22 mouse cellular contexts compared by ENCODE assay signal in the genomic region with DNA sequence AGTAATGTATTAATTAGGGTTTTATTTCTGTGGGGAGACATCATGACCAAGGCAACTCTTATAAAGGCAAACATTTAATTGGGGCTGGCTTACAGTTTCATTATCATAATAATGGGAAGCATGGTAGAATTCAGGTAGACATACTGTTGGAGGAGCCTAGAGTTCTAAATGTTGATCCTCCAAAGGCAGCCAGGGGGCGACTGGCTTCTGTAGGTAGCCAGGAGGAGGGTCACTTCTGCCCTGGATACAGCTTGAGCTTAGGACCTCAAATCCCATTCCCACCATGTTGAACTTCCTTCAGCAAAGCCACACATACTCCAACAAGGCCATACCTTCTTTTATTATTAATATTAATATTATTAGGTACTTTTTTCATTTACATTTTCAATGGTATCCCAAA.
DNase-seq lines count a peak whose midpoint lies in the region; TF ChIP-seq lines count a peak whose summit lies in the region.
"Had no signal": no experiment of that assay in that cellular context is flagged by ENCODE, and none has a peak within 500 bp of the region (broad histone marks: within the 10 kb centered on the region; RNA-seq: fewer than 3 reads in every experiment).

No protein-coding gene starts in this region.

- no peak overlapping the region for H3K4me2 ChIP-seq in CH12.LX (ENCODE audit: insufficient read depth, low read depth, poor library complexity, severe bottlenecking)
- H3K4me2 ChIP-seq: heart, embryonic 11.5 days; hindbrain, embryonic 15.5 days; limb, embryonic 15.5 days; liver, embryonic 15.5 days had no signal

- DNase-seq in lung, adult 2 months: no peak
- DNase-seq in lung, postnatal 25 days (ENCODE audit: low spot score): no peak
- DNase-seq in CH12.LX (ENCODE audit: extremely low read depth) (peak; percentile 26), ES-CJ7 (ENCODE audit: low read depth, low spot score) (peak; percentile 47)
- DNase-seq in neural tube, embryonic 10.5 days (ENCODE audit: extremely low spot score, low spot score): no peak
- no peak for DNase-seq in left cerebral cortex, adult 9 months (ENCODE audit: low spot score in 2 of 2)
- DNase-seq in urinary bladder, adult 18-20 months (ENCODE audit: low spot score in 2 of 2): no peak
- DNase-seq: adrenal gland, adult 2 months; cerebellum, adult 11-12 months; cerebellum, postnatal 14 days; gastrocnemius, postnatal 10 days; kidney, postnatal 36 days; layer of hippocampus, postnatal 36 days; lung, postnatal 4 days; thymus, postnatal 14 days had no signal

- H3K27ac ChIP-seq in CH12.LX (ENCODE audit: insufficient read depth, low read depth): no peak overlapping the region
- H3K27ac ChIP-seq in bone marrow, adult 2 months (ENCODE audit: control insufficient read depth, insufficient read depth, low read depth, low read length, poor library complexity): no peak overlapping the region
- H3K27ac ChIP-seq: embryonic facial prominence, embryonic 10.5 days; hindbrain, embryonic 15.5 days; limb, embryonic 15.5 days; liver, embryonic 15.5 days had no signal

- no peaks in the 10 kb centered on the region for H3K9me3 ChIP-seq in CH12.LX (replicated peaks; ENCODE audit: low read length)
- H3K9me3 ChIP-seq: embryonic facial prominence, embryonic 10.5 days; hindbrain, embryonic 15.5 days; limb, embryonic 15.5 days; liver, embryonic 15.5 days had no signal

- H3K9ac ChIP-seq in CH12.LX (ENCODE audit: insufficient read depth, low read depth): no peak overlapping the region
- H3K9ac ChIP-seq: hindbrain, embryonic 15.5 days; limb, embryonic 15.5 days; liver, embryonic 15.5 days had no signal

- TF ChIP-seq RAD21 in CH12.LX (IDR thresholded peaks at IDR 0.05; ENCODE audit: low read depth, low read length): peak; percentile 76

- WGBS in lung, adult 2 months: 28% methylated on average over 1 of the region's 1 CpGs
- 28% methylated on average over 1 of the region's 1 CpGs for WGBS in bone marrow, adult 2 months

- H3K36me3 ChIP-seq in CH12.LX (replicated peaks in 1 of 2; ENCODE audit: control insufficient read depth in 1 of 2, insufficient read depth in 1 of 2, low read length in 1 of 2): no peaks in the 10 kb centered on the region
- H3K36me3 ChIP-seq: embryonic facial prominence, embryonic 10.5 days; hindbrain, embryonic 15.5 days; limb, embryonic 15.5 days; liver, embryonic 15.5 days had no signal

- no peak overlapping the region for H3K4me3 ChIP-seq in lung, adult 2 months (replicated peaks; ENCODE audit: extremely low read depth, low read depth, low read length)
- H3K4me3 ChIP-seq in CH12.LX (replicated peaks in 1 of 3; ENCODE audit: low read depth in 2 of 3, low read length in 2 of 3, poor library complexity in 1 of 3): no peak overlapping the region
- H3K4me3 ChIP-seq in bone marrow, adult 2 months (replicated peaks; ENCODE audit: control insufficient read depth, low read depth, low read length): no peak overlapping the region
- H3K4me3 ChIP-seq: embryonic facial prominence, embryonic 10.5 days; hindbrain, embryonic 15.5 days; limb, embryonic 15.5 days; liver, embryonic 15.5 days; myocyte had no signal

- H3K4me1 ChIP-seq in lung, adult 2 months (ENCODE audit: control insufficient read depth, insufficient read depth, low read length): no peaks in the 10 kb centered on the region
- H3K4me1 ChIP-seq in CH12.LX (ENCODE audit: control insufficient read depth in 1 of 2, insufficient read depth in 2 of 2): peaks cover 0 to 7% of the 10 kb centered on the region in 2 experiments; a peak in 1 of 4 replicates
- H3K4me1 ChIP-seq in bone marrow, adult 2 months (ENCODE audit: control insufficient read depth, insufficient read depth, low read length): no peaks in the 10 kb centered on the region
- H3K4me1 ChIP-seq: hindbrain, embryonic 15.5 days; limb, embryonic 15.5 days; liver, embryonic 15.5 days had no signal

- in situ Hi-C loops in CH12.LX (cut with MboI; ENCODE audit: low pct_ligation_motif_present, low pct_unique_long_range_greater_than_20kb, low sequenced_read_pairs): no loop called here

- no peaks in the 10 kb centered on the region for H3K79me2 ChIP-seq in CH12.LX (replicated peaks; ENCODE audit: control insufficient read depth, extremely low read depth, insufficient read depth, poor library complexity, severe bottlenecking)

- no peak for TF ChIP-seq POLR2A in lung, adult 2 months (IDR thresholded peaks at IDR 0.05; ENCODE audit: borderline replicate concordance, extremely low read depth, low read depth, low read length)
- no peak for TF ChIP-seq POLR2A in CH12.LX (IDR thresholded peaks at IDR 0.05; ENCODE audit: low read depth, low read length)
- no peak for TF ChIP-seq POLR2A in bone marrow, adult 2 months (IDR thresholded peaks at IDR 0.05; ENCODE audit: borderline replicate concordance, control insufficient read depth, low read depth, low read length)

- peak; percentile 9; the same call in 1 of the 2 replicates for TF ChIP-seq CTCF in lung, adult 2 months (IDR thresholded peaks at IDR 0.05; ENCODE audit: insufficient read depth, low read length)
- TF ChIP-seq CTCF in CH12.LX (conservative IDR thresholded peaks at IDR 0.05 in 1 of 2, IDR thresholded peaks at IDR 0.05 in 1 of 2; ENCODE audit: low read depth in 2 of 2, low read length in 2 of 2): peak in 1 of 2 experiments; percentile 76; a peak in 2 of 4 replicates
- peak; percentile 27; the same call in 1 of the 2 replicates for TF ChIP-seq CTCF in bone marrow, adult 2 months (IDR thresholded peaks at IDR 0.05; ENCODE audit: control insufficient read depth, insufficient read depth, low read length)

- no peaks in the 10 kb centered on the region for H3K27me3 ChIP-seq in CH12.LX (replicated peaks)
- H3K27me3 ChIP-seq: hindbrain, embryonic 15.5 days; limb, embryonic 15.5 days; liver, embryonic 15.5 days had no signal

- dilution Hi-C loops in CH12.LX (cut with MboI; ENCODE audit: extremely low pct_ligation_motif_present, extremely low pct_unique_long_range_greater_than_20kb, low sequenced_read_pairs): no loop called here

- no peak for TF ChIP-seq EP300 in CH12.LX (IDR thresholded peaks at IDR 0.05; ENCODE audit: low read length)

TF ChIP-seq in CH12.LX, 34 proteins besides CTCF, POLR2A, EP300 and RAD21:
- TF ChIP-seq ZC3H11A (IDR thresholded peaks at IDR 0.05; ENCODE audit: low read depth, low read length): peak; percentile 67
- TF ChIP-seq SMC3 (IDR thresholded peaks at IDR 0.05; ENCODE audit: low read depth, low read length): peak; percentile 84
- TF ChIP-seq PAX5 (IDR thresholded peaks at IDR 0.05; ENCODE audit: low read length): no peak
- no peak for TF ChIP-seq UBTF (IDR thresholded peaks at IDR 0.05; ENCODE audit: low read depth, low read length)

Comparison
In these comparisons a context has a peak if more than half of its experiments do, and no peak if none do; other contexts are left out.
1. DNase-seq: peak in CH12.LX (single experiment) and ES-CJ7 (single experiment); none in lung, adult 2 months (single experiment), lung, postnatal 25 days (single experiment), neural tube, embryonic 10.5 days (single experiment), left cerebral cortex, adult 9 months (0 of 2) and urinary bladder, adult 18-20 months (0 of 2).